Mouse (Mus musculus): Measurements from ENCODE around the gene Fpr2. TPM values are rescaled to one million over a fixed set of nuclear protein-coding genes. Genes with fewer than 3 reads are reported as not detected.
"Not testable (repeated sequence)": the region's sequence is repeated elsewhere in the genome, so short reads cannot be mapped to it uniquely, and the experiment has no call there.

The Fpr2 gene
- polyA plus RNA-seq, 2 experiments, result 0.14 to 0.36 TPM

DNA sequence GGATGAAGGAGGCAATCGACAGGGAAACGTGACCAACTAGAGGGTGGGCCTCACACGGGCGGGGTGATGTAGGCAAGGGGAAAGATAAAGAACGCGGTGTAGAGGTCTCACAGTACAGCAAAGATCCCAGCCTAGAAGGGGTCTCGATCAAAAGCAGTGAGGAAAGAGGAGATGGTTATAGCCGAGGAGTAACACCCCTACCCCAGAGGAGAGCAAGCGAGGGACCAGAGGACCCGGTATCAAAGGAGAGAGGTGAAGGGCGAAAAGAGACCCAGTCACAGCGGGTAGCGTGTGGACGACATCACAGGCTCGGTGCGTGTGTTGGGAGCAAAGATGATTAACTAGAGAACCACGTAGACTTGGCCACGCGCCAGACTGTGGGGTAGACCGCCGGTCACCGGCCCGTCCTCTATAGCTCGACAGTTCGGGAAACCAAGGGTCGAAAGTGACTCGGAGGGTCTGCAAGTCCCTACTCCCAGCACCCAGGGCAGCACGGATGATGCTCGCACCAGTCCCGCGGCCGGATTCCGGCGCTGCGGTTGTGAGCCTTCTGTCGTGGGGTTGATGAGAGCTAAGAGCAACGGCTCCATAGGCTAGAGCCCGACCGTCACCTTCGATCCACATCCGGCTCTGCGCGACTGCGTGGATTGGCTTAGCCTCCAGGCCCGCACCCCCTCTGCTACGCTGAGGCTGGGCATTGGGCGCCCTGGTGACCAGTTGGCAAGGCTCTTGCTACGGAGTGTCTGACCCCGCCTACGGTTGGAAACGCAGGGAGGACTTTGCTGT, 22.2 kb downstream of the Fpr2 start:
- 0 out of 2 replicates have a peak, but pooled peaks have one; percentile 51 for TF ChIP-seq POLR2A (IDR thresholded peaks at IDR 0.05; ENCODE audit: borderline replicate concordance, extremely low read depth, insufficient read depth, insufficient read length)
- Histone ChIP-seq H3K9me3 (ENCODE audit: control insufficient read depth, low read length) (no peaks in the 10 kb centered on the region), H3K4me3 (replicated peaks; ENCODE audit: low read length) (peak overlapping the region; percentile 51), H3K4me1 (ENCODE audit: control insufficient read depth, insufficient read depth, low read length) (no peaks in the 10 kb centered on the region), H3K36me3 (ENCODE audit: control insufficient read depth, insufficient read depth, low read length) (no peaks in the 10 kb centered on the region), H3K9ac (ENCODE audit: low read depth, low read length, severe bottlenecking) (peak overlapping the region; percentile 69), H3K4me2 (replicated peaks; ENCODE audit: low read depth, low read length, severe bottlenecking) (peak overlapping the region; percentile 66), H3K27ac (replicated peaks; ENCODE audit: low read depth, low read length) (no peak overlapping the region; the same call in 1 of the 2 replicates), H3K27me3 (ENCODE audit: control insufficient read depth, insufficient read depth, low read length) (no peaks in the 10 kb centered on the region)
- 21% methylated on average over 50 of the region's 51 CpGs for WGBS
- ATAC-seq (ENCODE audit: low FRiP score, low read depth), result peak; percentile 99
- DNase-seq (ENCODE audit: low spot score), result peak; percentile 88

DNA sequence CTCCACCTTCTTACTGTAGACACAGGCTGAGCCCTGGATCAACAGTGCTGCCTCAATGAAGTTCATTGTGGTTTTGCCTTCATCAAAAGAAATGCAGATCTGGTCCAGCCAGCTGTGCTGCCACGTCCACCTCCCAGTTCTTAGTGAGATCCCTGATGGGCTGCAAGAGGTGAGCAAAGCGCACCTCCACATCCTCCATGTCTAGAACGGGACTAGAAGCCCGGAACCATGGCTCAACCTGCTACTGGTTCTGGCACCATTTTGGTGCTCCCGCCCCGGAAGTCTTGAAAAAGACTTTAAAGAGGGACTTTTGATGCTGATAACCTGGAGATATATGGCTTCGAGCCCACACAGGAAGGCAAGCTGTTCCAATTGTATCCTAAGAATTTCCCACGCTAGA, 25.0 kb downstream of the Fpr2 start:
- H3K9me3 ChIP-seq (ENCODE audit: control insufficient read depth, low read length); H3K27me3 ChIP-seq (ENCODE audit: control insufficient read depth, insufficient read depth, low read length); ATAC-seq (ENCODE audit: low FRiP score, low read depth); H3K27ac ChIP-seq (replicated peaks; ENCODE audit: low read depth, low read length); H3K9ac ChIP-seq (ENCODE audit: low read depth, low read length, severe bottlenecking); H3K4me2 ChIP-seq (replicated peaks; ENCODE audit: low read depth, low read length, severe bottlenecking); H3K36me3 ChIP-seq (ENCODE audit: control insufficient read depth, insufficient read depth, low read length); H3K4me3 ChIP-seq (replicated peaks; ENCODE audit: low read length); DNase-seq (ENCODE audit: low spot score); H3K4me1 ChIP-seq (ENCODE audit: control insufficient read depth, insufficient read depth, low read length): not testable (repeated sequence)
- WGBS, result 87% methylated on average over 8 of the region's 8 CpGs

DNA sequence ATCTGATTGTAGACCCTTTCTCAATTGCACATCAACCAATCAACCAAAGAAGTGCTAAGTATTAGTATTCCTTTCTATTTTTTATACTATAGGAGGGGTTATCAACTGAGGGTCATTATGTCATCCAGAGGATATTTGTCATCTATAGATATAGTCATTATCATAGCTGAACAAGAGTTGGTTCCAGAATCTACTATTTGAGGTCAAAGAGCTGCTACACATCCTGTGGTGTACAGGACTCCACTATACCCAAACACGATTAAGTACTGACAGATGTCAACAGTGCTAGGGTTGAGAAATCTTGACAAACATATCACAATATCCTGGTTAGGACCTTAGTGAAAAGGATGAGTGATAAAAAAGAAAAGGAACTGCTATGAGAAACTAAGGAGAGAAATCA, 29.8 kb downstream of the Fpr2 start:
- Histone ChIP-seq H3K36me3 (ENCODE audit: control insufficient read depth, insufficient read depth, low read length) (no peaks in the 10 kb centered on the region), H3K27me3 (ENCODE audit: control insufficient read depth, insufficient read depth, low read length) (no peaks in the 10 kb centered on the region), H3K27ac (replicated peaks; ENCODE audit: low read depth, low read length) (no peak overlapping the region), H3K9me3 (ENCODE audit: control insufficient read depth, low read length) (no peaks in the 10 kb centered on the region), H3K4me2 (replicated peaks; ENCODE audit: low read depth, low read length, severe bottlenecking) (no peak overlapping the region), H3K4me3 (replicated peaks; ENCODE audit: low read length) (no peak overlapping the region), H3K4me1 (ENCODE audit: control insufficient read depth, insufficient read depth, low read length) (no peaks in the 10 kb centered on the region), H3K9ac (ENCODE audit: low read depth, low read length, severe bottlenecking) (no peak overlapping the region)
- 93% methylated on average over 1 of the region's 1 CpGs for WGBS
- TF ChIP-seq POLR2A (IDR thresholded peaks at IDR 0.05; ENCODE audit: borderline replicate concordance, extremely low read depth, insufficient read depth, insufficient read length), result no peak
- no peak for ATAC-seq (ENCODE audit: low FRiP score, low read depth)
- no peak for DNase-seq (ENCODE audit: low spot score)

DNA sequence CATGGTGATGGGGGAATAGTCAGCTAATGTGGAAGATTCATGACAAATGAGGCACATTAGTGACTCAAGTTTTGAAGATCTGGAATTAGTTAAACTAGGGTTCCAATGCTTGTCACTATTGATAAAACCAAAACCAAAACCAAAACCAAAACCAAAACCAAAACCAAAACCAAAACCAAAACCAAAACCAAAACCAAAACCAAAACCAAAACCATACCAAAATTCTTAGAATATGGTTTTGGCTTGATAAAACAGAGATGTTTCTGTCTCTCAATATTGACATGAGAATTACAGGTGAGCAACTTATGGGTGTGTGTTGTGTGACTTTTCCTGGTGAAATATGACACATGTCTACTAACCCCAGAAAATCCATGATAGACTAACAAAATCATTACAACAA, 30.2 kb downstream of the Fpr2 start:
- no peak overlapping the region for H3K4me2 ChIP-seq (replicated peaks; ENCODE audit: low read depth, low read length, severe bottlenecking)
- H3K36me3 ChIP-seq (ENCODE audit: control insufficient read depth, insufficient read depth, low read length), result no peaks in the 10 kb centered on the region
- H3K27me3 ChIP-seq (ENCODE audit: control insufficient read depth, insufficient read depth, low read length), result no peaks in the 10 kb centered on the region
- ATAC-seq (ENCODE audit: low FRiP score, low read depth) (no peak), DNase-seq (ENCODE audit: low spot score) (no peak)
- H3K4me1 ChIP-seq (ENCODE audit: control insufficient read depth, insufficient read depth, low read length), result no peaks in the 10 kb centered on the region
- H3K9me3 ChIP-seq (ENCODE audit: control insufficient read depth, low read length), result no peaks in the 10 kb centered on the region
- H3K27ac ChIP-seq (replicated peaks; ENCODE audit: low read depth, low read length), result no peak overlapping the region
- TF ChIP-seq POLR2A (IDR thresholded peaks at IDR 0.05; ENCODE audit: borderline replicate concordance, extremely low read depth, insufficient read depth, insufficient read length), result no peak
- H3K9ac ChIP-seq (ENCODE audit: low read depth, low read length, severe bottlenecking), result no peak overlapping the region
- H3K4me3 ChIP-seq (replicated peaks; ENCODE audit: low read length), result no peak overlapping the region

Other genes starting within 250 kb of the Fpr2 start
- gene Vmn2r90, start 184.1 kb upstream of the Fpr2 start, polyA plus RNA-seq (2012; rRNA removed), result 0.03 TPM in 1 of 2 replicates, not detected in the other
- gene Vmn2r90, start 184.1 kb upstream of the Fpr2 start, polyA plus RNA-seq (2014; fragmentation: Nextera tagmentation; extraction: Ambion mirVana), result not detected in 2 replicates
- gene Spaca6, start 60.7 kb upstream of the Fpr2 start, polyA plus RNA-seq (2012; rRNA removed), result 125 and 142 TPM in 2 replicates
- 23.6 and 32.5 TPM in 2 replicates for gene Spaca6, start 60.7 kb upstream of the Fpr2 start, polyA plus RNA-seq (2014; fragmentation: Nextera tagmentation; extraction: Ambion mirVana)
- 0.19 and 0.25 TPM in 2 replicates for gene Has1, start 32.6 kb upstream of the Fpr2 start, polyA plus RNA-seq (2012; rRNA removed)
- gene Has1, start 32.6 kb upstream of the Fpr2 start, polyA plus RNA-seq (2014; fragmentation: Nextera tagmentation; extraction: Ambion mirVana), result 1.6 and 2.2 TPM in 2 replicates
- gene Fpr1, start 3.9 kb upstream of the Fpr2 start, polyA plus RNA-seq (2012; rRNA removed), result 0.11 and 0.58 TPM in 2 replicates
- gene Fpr1, start 3.9 kb upstream of the Fpr2 start, polyA plus RNA-seq (2014; fragmentation: Nextera tagmentation; extraction: Ambion mirVana), result 0.23 TPM in 1 of 2 replicates, not detected in the other
- gene Fpr3, start within 50 bp of the Fpr2 start, polyA plus RNA-seq (2012; rRNA removed), result not detected in 2 replicates
- not detected in 2 replicates for gene Fpr3, start within 50 bp of the Fpr2 start, polyA plus RNA-seq (2014; fragmentation: Nextera tagmentation; extraction: Ambion mirVana)
- not detected in 2 replicates for gene Fpr-rs4, start 133.9 kb downstream of the Fpr2 start, polyA plus RNA-seq (2012; rRNA removed)
- gene Fpr-rs4, start 133.9 kb downstream of the Fpr2 start, polyA plus RNA-seq (2014; fragmentation: Nextera tagmentation; extraction: Ambion mirVana), result not detected in 2 replicates
- gene Vmn2r124, start 161.6 kb downstream of the Fpr2 start, polyA plus RNA-seq (2012; rRNA removed), result not detected in 2 replicates
- not detected in 2 replicates for gene Vmn2r124, start 161.6 kb downstream of the Fpr2 start, polyA plus RNA-seq (2014; fragmentation: Nextera tagmentation; extraction: Ambion mirVana)
- not detected in 2 replicates for gene Vmn2r91, start 197.2 kb downstream of the Fpr2 start, polyA plus RNA-seq (2012; rRNA removed)
- gene Vmn2r91, start 197.2 kb downstream of the Fpr2 start, polyA plus RNA-seq (2014; fragmentation: Nextera tagmentation; extraction: Ambion mirVana), result not detected in 2 replicates

All from limb, embryonic 14.5 days (tissue).